Mouse (Mus musculus) ZHBTc4 (cell line): ENCODE data around the gene Olfr767.
"Not testable (repeated sequence)": the region's sequence is repeated elsewhere in the genome, so short reads cannot be mapped to it uniquely, and the experiment has no call there.

Experiments
- DNase-seq: peaks from one replicate; pipeline ENCODE4 v3.0.0-alpha.2; 2011; ENCODE audit warnings: low read depth, low spot score

The Olfr767 gene

GRCm38 (mm10) chr10:129082810-129083209 is at the start of gene Olfr767:
Olfr767 (minus strand) TSS chr10:129082910.
- not testable (repeated sequence) for DNase-seq

DNA sequence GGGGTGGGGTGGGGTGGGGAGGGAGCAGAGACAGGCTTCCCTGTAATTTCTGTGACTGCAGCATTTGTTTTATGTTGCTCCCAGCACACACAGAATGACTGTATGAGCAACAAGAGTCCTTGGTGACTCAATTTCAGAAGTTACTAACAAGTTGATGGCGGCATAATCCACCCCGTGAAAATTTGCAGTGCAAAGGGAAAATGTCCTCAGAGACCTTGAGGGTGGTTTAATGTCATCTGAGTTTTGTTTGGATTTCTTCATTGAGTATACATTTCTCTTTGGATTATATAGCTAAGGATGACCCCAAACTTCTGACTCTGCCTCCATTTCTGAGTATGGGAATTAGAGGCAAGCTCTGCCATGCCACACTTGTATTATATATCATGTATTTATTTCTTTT is 35.1 kb upstream of the Olfr767 start, which contains the start of gene Olfr769:
TSS of gene Olfr769 (minus strand) at position 101 of the 400 bp plus-strand sequence.
- DNase-seq, result no peak

GRCm38 (mm10) chr10:129115146-129115545 is 32.4 kb upstream of the Olfr767 start:
- no peak for DNase-seq

DNA sequence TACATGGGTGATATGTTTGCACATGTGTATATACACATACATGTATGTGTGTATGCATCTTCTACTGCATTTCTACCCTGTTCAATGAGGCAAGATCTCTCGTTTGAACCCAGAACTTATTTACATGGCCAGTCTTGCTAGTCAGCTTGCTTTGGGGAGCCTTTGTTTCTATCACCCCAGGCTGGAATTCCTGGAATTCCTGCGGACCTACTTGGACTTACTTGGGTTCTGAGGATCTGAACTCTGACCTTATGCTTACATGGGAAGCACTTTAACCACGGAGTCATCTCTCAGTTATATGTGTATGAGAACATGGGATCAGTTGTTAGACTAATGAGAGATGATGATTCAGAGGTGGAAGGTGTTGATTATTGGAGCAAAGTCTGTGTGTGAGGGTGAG is 18.5 kb upstream of the Olfr767 start:
- peak; percentile 38 for DNase-seq

DNA sequence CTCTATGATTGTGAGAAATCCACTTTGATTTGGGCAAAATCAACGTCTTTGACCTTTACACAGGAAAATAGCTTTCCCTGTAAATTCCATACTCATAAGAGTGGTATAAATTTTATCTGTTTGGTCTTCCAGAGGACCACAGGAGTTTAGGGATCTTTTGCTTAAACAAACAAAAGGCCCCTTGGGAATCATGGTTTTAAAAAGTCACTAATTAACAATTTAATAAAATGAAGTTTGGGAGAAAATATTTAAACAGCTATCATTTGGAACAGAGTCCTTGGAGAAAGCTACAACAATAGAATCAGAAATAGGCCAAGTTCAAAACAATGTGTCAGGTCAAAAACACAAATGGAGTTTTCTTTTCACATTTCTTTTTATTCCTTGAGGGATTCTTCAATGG is 16.6 kb upstream of the Olfr767 start, which contains the start of gene Olfr768:
TSS of gene Olfr768 (minus strand) at position 101 of the 400 bp plus-strand sequence.
- DNase-seq, result no peak

- no peak for DNase-seq
Measured at GRCm38 (mm10) chr10:129068877-129069276, 13.8 kb downstream of the Olfr767 start, which contains the start of gene Olfr766-ps1. Olfr766-ps1 (minus strand) TSS chr10:129068977.

GRCm38 (mm10) chr10:129049898-129050297 is 32.8 kb downstream of the Olfr767 start, which contains the start of gene Olfr765:
Olfr765 (minus strand) TSS chr10:129049998.
- DNase-seq, result not testable (repeated sequence)

- DNase-seq, result no peak
Measured at GRCm38 (mm10) chr10:129039796-129040195, 42.9 kb downstream of the Olfr767 start, which contains the start of gene Olfr764-ps1. Olfr764-ps1 (minus strand) TSS chr10:129039896.

- DNase-seq, result no peak
Measured at GRCm38 (mm10) chr10:129028343-129028742, 54.4 kb downstream of the Olfr767 start.

- DNase-seq, result peak; percentile 68
Measured at GRCm38 (mm10) chr10:129026018-129026662, 56.6 kb downstream of the Olfr767 start.
